Mouse (Mus musculus) forebrain, embryonic 12.5 days (tissue): ENCODE data around the gene Shld1. TPM values are rescaled to one million over a fixed set of nuclear protein-coding genes. Genes with fewer than 3 reads are reported as not detected.

Source experiments
- ATAC-seq: fragments of 200-750 bp; cut with Nextera tagmentation; 2 replicates; pipeline ENCODE4 v1.8.0; 2017; ENCODE audit warnings: moderate TSS enrichment; ENCODE audit not compliant: low FRiP score
- H3K27ac ChIP-seq: fragments of 300-500 bp; sonication (generic); 2 replicates; pipeline ENCODE4 v1.5.1; 2016; ENCODE audit warnings: mild to moderate bottlenecking
- H3K27me3 ChIP-seq: fragments of 300-500 bp; sonication (generic); 2 replicates; pipeline ENCODE4 v1.6.1; 2016; ENCODE audit warnings: mild to moderate bottlenecking
- H3K36me3 ChIP-seq: fragments of 300-500 bp; sonication (generic); replicated peaks from 2 replicates; pipeline ENCODE4 v1.6.1; 2016; ENCODE audit warnings: mild to moderate bottlenecking
- H3K4me1 ChIP-seq: fragments of 300-500 bp; sonication (generic); 2 replicates; pipeline ENCODE4 v1.6.1; 2016
- H3K4me2 ChIP-seq: fragments of 300-500 bp; sonication (generic); 2 replicates; pipeline ENCODE4 v1.6.1; 2016; ENCODE audit warnings: mild to moderate bottlenecking, moderate library complexity
- H3K4me3 ChIP-seq: fragments of 300-500 bp; sonication (generic); replicated peaks from 2 replicates; pipeline ENCODE4 v1.5.1; 2016; ENCODE audit warnings: mild to moderate bottlenecking
- H3K9ac ChIP-seq: fragments of 300-500 bp; sonication (generic); 2 replicates; pipeline ENCODE4 v1.6.1; 2016; ENCODE audit warnings: mild to moderate bottlenecking
- H3K9me3 ChIP-seq: fragments of 300-500 bp; sonication (generic); 2 replicates; pipeline ENCODE4 v1.6.1; 2016
- WGBS: fragments of 180-500 bp; shearing (Covaris S2); methylation state at CpG from one replicate; pipeline ENCODE4 v1.1.7; 2016; 5-methylcytosine and 5-hydroxymethylcytosine counted together
- polyA plus RNA-seq: library from polyadenylated mRNA; unstranded; fragments of >200 nt; fragmentation: Nextera tagmentation; extraction: Ambion mirVana; gene quantifications from 2 replicates; pipeline ENCODE4 v1.2.1, GENCODE M21; 2016

The Shld1 gene
- polyA plus RNA-seq, 1 experiment from 2014 or later: 17.3 TPM

DNA sequence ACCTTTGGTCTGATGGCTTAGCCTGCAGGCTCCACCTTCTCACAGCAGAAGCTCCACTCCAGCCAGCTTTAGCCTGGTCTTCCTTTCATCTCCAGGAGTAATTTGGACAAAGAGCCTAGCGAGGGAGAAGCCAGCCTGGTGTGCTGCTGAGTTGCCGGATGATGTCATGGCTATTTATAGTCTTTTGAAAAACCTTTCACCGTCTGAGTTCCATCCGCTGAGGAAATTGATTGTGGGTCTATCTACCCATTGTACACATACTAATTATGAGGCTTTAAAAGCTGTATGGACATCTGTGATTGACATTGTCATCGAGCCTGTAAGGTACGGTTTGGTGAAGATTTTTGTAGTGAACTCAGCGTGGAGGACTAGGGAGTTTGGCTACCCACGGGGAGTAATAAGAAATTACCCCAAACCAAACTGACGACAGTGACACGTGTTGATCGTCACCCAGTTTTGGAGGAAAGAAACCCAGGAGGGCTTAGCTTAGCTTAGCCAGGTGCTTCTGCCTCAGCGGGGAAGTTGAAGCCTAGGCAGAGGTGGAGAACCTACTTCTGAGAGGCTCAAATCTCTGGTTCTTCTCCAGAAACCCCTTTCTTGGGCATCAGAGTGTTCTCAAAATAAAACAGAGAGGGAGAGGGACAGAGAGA, 28.8 kb downstream of the Shld1 start:
- no peaks in the 10 kb centered on the region for H3K36me3 ChIP-seq
- no peaks in the 10 kb centered on the region for H3K27me3 ChIP-seq
- H3K4me1 ChIP-seq: peaks cover 17% of the 10 kb centered on the region
- ATAC-seq: peak; percentile 83
- no peak overlapping the region for H3K9ac ChIP-seq
- H3K9me3 ChIP-seq: no peaks in the 10 kb centered on the region
- H3K4me2 ChIP-seq: no peak overlapping the region; the same call in 1 of the 2 replicates
- H3K27ac ChIP-seq: peak overlapping the region; percentile 76
- WGBS: 39% methylated on average over 12 of the region's 12 CpGs
- H3K4me3 ChIP-seq: no peak overlapping the region

DNA sequence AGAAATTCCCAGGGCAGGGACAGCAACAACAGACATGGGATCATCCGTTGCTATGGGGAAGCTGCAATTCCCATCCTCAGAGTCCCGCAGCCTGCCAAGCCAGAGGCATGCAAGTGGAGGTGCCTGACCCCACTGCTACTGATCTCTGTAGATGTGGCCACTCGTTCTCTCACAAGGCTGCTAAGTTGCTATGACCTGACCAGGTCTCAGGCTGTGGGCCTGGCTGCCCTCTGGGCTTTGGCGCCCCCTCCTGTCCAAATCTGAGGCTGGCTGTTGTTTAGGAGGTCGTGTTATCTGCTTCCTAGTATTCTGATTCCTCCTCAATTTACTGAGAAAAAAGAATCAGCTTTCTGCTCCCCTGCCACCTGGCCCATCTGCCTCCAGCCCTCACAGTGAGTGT, 29.4 kb downstream of the Shld1 start:
- Histone ChIP-seq H3K36me3 (no peaks in the 10 kb centered on the region), H3K9me3 (no peaks in the 10 kb centered on the region), H3K4me2 (no peak overlapping the region), H3K27me3 (no peaks in the 10 kb centered on the region), H3K4me3 (no peak overlapping the region), H3K27ac (peak overlapping the region; percentile 76), H3K4me1 (peaks cover 22% of the 10 kb centered on the region), H3K9ac (no peak overlapping the region)
- ATAC-seq: peak; percentile 57
- WGBS: 45% methylated on average over 5 of the region's 5 CpGs

GRCm38 (mm10) chr2:132716901-132717536, 30.3 kb downstream of the Shld1 start:
- 94% methylated on average over 9 of the region's 9 CpGs for WGBS
- Histone ChIP-seq H3K4me2 (no peak overlapping the region), H3K4me1 (peaks cover 27% of the 10 kb centered on the region), H3K27ac (no peak overlapping the region), H3K4me3 (no peak overlapping the region), H3K27me3 (no peaks in the 10 kb centered on the region), H3K36me3 (no peaks in the 10 kb centered on the region), H3K9me3 (no peaks in the 10 kb centered on the region), H3K9ac (no peak overlapping the region)
- no peak for ATAC-seq

GRCm38 (mm10) chr2:132717537-132717912, 30.8 kb downstream of the Shld1 start:
- no peaks in the 10 kb centered on the region for H3K27me3 ChIP-seq
- no peak overlapping the region for H3K27ac ChIP-seq
- H3K9ac ChIP-seq: no peak overlapping the region
- no peak overlapping the region for H3K4me2 ChIP-seq
- peaks cover 27% of the 10 kb centered on the region for H3K4me1 ChIP-seq
- WGBS: 94% methylated on average over 5 of the region's 5 CpGs
- H3K4me3 ChIP-seq: no peak overlapping the region
- ATAC-seq: no peak
- H3K36me3 ChIP-seq: no peaks in the 10 kb centered on the region
- H3K9me3 ChIP-seq: no peaks in the 10 kb centered on the region

DNA sequence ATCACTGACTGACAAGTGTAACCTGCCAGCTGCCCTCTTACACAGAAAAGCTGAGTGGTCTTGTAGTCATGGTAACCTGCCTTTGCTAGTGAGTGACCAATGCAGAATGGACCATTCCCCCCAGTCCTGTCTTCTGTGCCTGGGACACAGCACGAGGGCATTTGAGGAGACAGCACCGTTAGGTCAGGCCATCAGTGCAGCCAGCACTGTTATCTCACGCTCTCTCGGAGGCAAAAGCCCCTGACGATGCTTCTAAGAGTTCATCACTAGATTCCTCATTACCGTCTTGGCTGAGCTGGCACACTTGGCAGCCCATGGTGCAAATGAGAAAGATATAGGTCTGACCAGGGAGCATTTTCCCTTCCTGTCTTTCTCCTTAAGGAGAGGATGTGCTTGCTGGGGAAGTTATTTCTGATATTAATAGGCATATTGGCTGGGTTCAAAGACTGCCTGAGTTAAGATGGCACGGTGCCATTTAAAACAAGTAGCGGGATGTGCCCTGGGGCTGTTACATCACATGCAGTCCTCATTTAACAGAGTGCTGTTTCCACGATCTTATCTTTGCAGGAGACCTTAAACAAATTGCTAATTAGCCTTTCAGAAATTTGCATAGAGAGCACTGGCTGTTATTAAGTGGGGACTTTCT, 34.3 kb downstream of the Shld1 start:
- H3K27ac ChIP-seq: no peak overlapping the region
- no peak overlapping the region for H3K9ac ChIP-seq
- H3K4me1 ChIP-seq: peaks cover 23% of the 10 kb centered on the region
- H3K4me2 ChIP-seq: no peak overlapping the region; the same call in 1 of the 2 replicates
- 61% methylated on average over 9 of the region's 9 CpGs for WGBS
- no peaks in the 10 kb centered on the region for H3K27me3 ChIP-seq
- no peak for ATAC-seq
- no peak overlapping the region for H3K4me3 ChIP-seq
- H3K36me3 ChIP-seq: no peaks in the 10 kb centered on the region
- H3K9me3 ChIP-seq: no peaks in the 10 kb centered on the region

GRCm38 (mm10) chr2:132721844-132722243, 35.1 kb downstream of the Shld1 start:
- no peak for ATAC-seq
- H3K27ac ChIP-seq: no peak overlapping the region
- no peaks in the 10 kb centered on the region for H3K27me3 ChIP-seq
- H3K9me3 ChIP-seq: no peaks in the 10 kb centered on the region
- H3K4me2 ChIP-seq: no peak overlapping the region
- H3K4me3 ChIP-seq: no peak overlapping the region
- H3K9ac ChIP-seq: no peak overlapping the region
- H3K36me3 ChIP-seq: no peaks in the 10 kb centered on the region
- 93% methylated on average over 2 of the region's 2 CpGs for WGBS
- H3K4me1 ChIP-seq: peaks cover 21% of the 10 kb centered on the region

GRCm38 (mm10) chr2:132723958-132724431, 37.3 kb downstream of the Shld1 start:
- ATAC-seq: peak; percentile 75
- H3K9me3 ChIP-seq: no peaks in the 10 kb centered on the region
- H3K4me2 ChIP-seq: no peak overlapping the region
- H3K27ac ChIP-seq: peak overlapping the region; percentile 42; the same call in 1 of the 2 replicates
- H3K36me3 ChIP-seq: no peaks in the 10 kb centered on the region
- H3K4me3 ChIP-seq: no peak overlapping the region
- 34% methylated on average over 5 of the region's 5 CpGs for WGBS
- H3K9ac ChIP-seq: no peak overlapping the region
- no peaks in the 10 kb centered on the region for H3K27me3 ChIP-seq
- H3K4me1 ChIP-seq: peaks cover 21% of the 10 kb centered on the region

DNA sequence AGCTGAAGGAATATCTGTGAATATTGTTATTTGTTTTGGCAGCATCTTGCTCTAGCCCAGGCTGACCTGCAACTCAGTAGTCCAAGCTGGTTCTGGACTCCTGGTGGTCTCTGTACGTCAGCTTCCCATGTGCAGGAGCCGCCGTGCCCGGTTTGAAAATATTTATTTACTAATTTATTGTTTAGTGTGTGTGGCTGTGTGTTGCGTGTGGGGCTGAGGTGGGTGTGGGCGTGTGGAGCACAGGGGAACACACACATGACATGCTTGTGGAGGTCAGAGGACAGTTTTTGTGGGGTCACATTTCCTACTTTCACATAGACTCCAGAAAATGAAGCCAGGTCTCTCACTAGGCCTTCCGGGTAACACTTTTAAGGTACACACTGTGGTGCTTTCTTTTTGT, 37.8 kb downstream of the Shld1 start:
- Histone ChIP-seq H3K4me3 (no peak overlapping the region), H3K27ac (peak overlapping the region; percentile 46; the same call in 1 of the 2 replicates), H3K4me1 (peaks cover 21% of the 10 kb centered on the region), H3K4me2 (no peak overlapping the region), H3K9me3 (no peaks in the 10 kb centered on the region), H3K36me3 (no peaks in the 10 kb centered on the region), H3K27me3 (no peaks in the 10 kb centered on the region), H3K9ac (no peak overlapping the region)
- peak; percentile 10; the same call in 1 of the 2 replicates for ATAC-seq
- WGBS: 88% methylated on average over 7 of the region's 7 CpGs

DNA sequence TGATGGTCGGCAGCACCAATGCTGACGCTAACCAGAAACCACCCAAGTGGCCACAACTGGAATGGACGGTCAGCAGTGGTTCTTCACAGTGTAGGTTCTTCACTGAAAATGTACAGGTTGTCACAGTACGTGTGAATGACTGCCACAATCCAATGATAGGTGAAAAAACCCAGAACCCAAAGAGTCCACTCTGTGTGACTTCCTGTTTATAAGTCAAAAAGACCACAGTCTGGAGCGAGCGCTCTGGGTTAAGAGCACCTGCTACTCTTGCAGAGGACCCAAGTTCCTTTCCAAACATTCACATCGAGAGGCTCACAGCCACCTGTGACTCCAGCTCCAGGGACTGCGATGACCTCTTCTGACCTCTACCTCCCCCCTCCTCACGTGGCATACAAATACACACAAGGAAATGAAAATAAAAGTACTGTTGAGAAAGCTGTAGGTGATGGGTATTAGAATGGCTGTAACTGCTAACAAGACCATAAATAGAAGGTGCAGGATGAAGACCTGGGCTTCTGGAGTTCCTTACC, 38.7 kb downstream of the Shld1 start:
- H3K4me2 ChIP-seq: no peak overlapping the region
- no peak overlapping the region for H3K27ac ChIP-seq
- 87% methylated on average over 9 of the region's 9 CpGs for WGBS
- H3K9ac ChIP-seq: no peak overlapping the region
- peaks cover 21% of the 10 kb centered on the region for H3K4me1 ChIP-seq
- ATAC-seq: no peak
- H3K27me3 ChIP-seq: no peaks in the 10 kb centered on the region
- H3K36me3 ChIP-seq: no peaks in the 10 kb centered on the region
- no peaks in the 10 kb centered on the region for H3K9me3 ChIP-seq
- no peak overlapping the region for H3K4me3 ChIP-seq

GRCm38 (mm10) chr2:132726156-132726555, 39.4 kb downstream of the Shld1 start:
- Histone ChIP-seq H3K4me2 (no peak overlapping the region), H3K9me3 (no peaks in the 10 kb centered on the region), H3K27me3 (no peaks in the 10 kb centered on the region), H3K27ac (peak overlapping the region; percentile 46; the same call in 1 of the 2 replicates), H3K4me1 (peaks cover 17% of the 10 kb centered on the region), H3K4me3 (no peak overlapping the region), H3K36me3 (no peaks in the 10 kb centered on the region), H3K9ac (no peak overlapping the region)
- no peak for ATAC-seq
- WGBS: 55% methylated on average over 2 of the region's 2 CpGs

- whole genome bisulfite sequencing: 91% methylated on average over 5 of the region's 5 CpGs
Observed at GRCm38 (mm10) chr2:132732940-132733339, 46.2 kb downstream of the Shld1 start.

More at GRCm38 (mm10) chr2:132732940-132733339, 46.2 kb downstream of the Shld1 start:
- H3K36me3 ChIP-seq: no peaks in the 10 kb centered on the region
- H3K4me2 ChIP-seq: no peak overlapping the region
- H3K4me1 ChIP-seq: no peaks in the 10 kb centered on the region
- no peak overlapping the region for H3K27ac ChIP-seq
- no peak overlapping the region for H3K9ac ChIP-seq
- H3K4me3 ChIP-seq: no peak overlapping the region
- no peaks in the 10 kb centered on the region for H3K27me3 ChIP-seq
- no peak for ATAC-seq
- no peaks in the 10 kb centered on the region for H3K9me3 ChIP-seq
